Mouse (Mus musculus) heart, postnatal 0 days (tissue): ENCODE data around the gene Rfxap. TPM values are rescaled to one million over a fixed set of nuclear protein-coding genes. Genes with fewer than 3 reads are reported as not detected.

Source experiments
- ATAC-seq: fragments of 200-750 bp; cut with Nextera tagmentation; 2 replicates; pipeline ENCODE4 v1.8.0; 2017; ENCODE audit warnings: low read depth, moderate number of reproducible peaks, moderate library complexity; ENCODE audit not compliant: insufficient read depth
- DNase-seq: peaks from one replicate; pipeline ENCODE4 v3.0.0-alpha.2; 2016; ENCODE audit warnings: low spot score
- H3K27ac ChIP-seq: fragments of 300-500 bp; sonication (generic); 2 replicates; pipeline ENCODE4 v1.5.1; 2014; ENCODE audit warnings: low read depth, mild to moderate bottlenecking
- H3K27me3 ChIP-seq: fragments of 300-500 bp; sonication (generic); 2 replicates; pipeline ENCODE4 v1.6.1; 2014; ENCODE audit warnings: low read length, mixed read lengths; ENCODE audit not compliant: control insufficient read depth, insufficient read depth
- H3K36me3 ChIP-seq: fragments of 300-500 bp; sonication (generic); replicated peaks from 2 replicates; pipeline ENCODE4 v1.6.1; 2014; ENCODE audit warnings: low read length, mixed read lengths; ENCODE audit not compliant: control insufficient read depth, insufficient read depth
- H3K4me1 ChIP-seq: fragments of 300-500 bp; sonication (generic); 2 replicates; pipeline ENCODE4 v1.6.1; 2014; ENCODE audit warnings: antibody characterized with exemption; ENCODE audit not compliant: control insufficient read depth, insufficient read depth
- H3K4me2 ChIP-seq: fragments of 300-500 bp; sonication (generic); 2 replicates; pipeline ENCODE4 v1.6.1; 2014; ENCODE audit warnings: low read depth, mild to moderate bottlenecking, low read length, moderate library complexity
- H3K4me3 ChIP-seq: fragments of 300-500 bp; sonication (generic); 2 replicates; pipeline ENCODE4 v1.5.1; 2014; ENCODE audit warnings: low read depth, low read length
- H3K9ac ChIP-seq: fragments of 300-500 bp; sonication (generic); replicated peaks from 2 replicates; pipeline ENCODE4 v1.6.1; 2014; ENCODE audit warnings: low read depth, low read length, mixed read lengths
- H3K9me3 ChIP-seq: fragments of 300-500 bp; sonication (generic); replicated peaks from 2 replicates; pipeline ENCODE4 v1.6.1; 2016; ENCODE audit warnings: low read length; ENCODE audit not compliant: control insufficient read depth
- CTCF ChIP-seq: IDR thresholded peaks from 2 replicates; pipeline ENCODE4 v1.5.1; 2016; ENCODE audit warnings: antibody characterized with exemption, control low read depth, low read depth
- EP300 ChIP-seq: IDR thresholded peaks from 2 replicates; pipeline ENCODE4 v1.6.1; 2016; ENCODE audit warnings: antibody characterized with exemption, low read depth
- WGBS: fragments of 180-500 bp; shearing (Covaris S2); extraction: QIAGEN DNeasy Blood & Tissue Kit; methylation state at CpG from one replicate; pipeline ENCODE4 v1.1.7; 2014; 5-methylcytosine and 5-hydroxymethylcytosine counted together
- polyA plus RNA-seq: library from polyadenylated mRNA; unstranded; fragments of >200 nt; fragmentation: Nextera tagmentation; extraction: Ambion mirVana; gene quantifications from 2 replicates; pipeline ENCODE4 v1.2.1, GENCODE M21; 2015
- total RNA-seq: library from RNA; depleted of rRNA; stranded (reverse); fragments of >200 nt; gene quantifications from 2 replicates; pipeline ENCODE4 v1.2.3, GENCODE M21; 2014; ENCODE audit warnings: low replicate concordance; rRNA removed

The Rfxap gene
- total RNA-seq, result 10.4 and 14.5 TPM in 2 replicates
- 21.2 and 22.1 TPM in 2 replicates for polyA plus RNA-seq

DNA sequence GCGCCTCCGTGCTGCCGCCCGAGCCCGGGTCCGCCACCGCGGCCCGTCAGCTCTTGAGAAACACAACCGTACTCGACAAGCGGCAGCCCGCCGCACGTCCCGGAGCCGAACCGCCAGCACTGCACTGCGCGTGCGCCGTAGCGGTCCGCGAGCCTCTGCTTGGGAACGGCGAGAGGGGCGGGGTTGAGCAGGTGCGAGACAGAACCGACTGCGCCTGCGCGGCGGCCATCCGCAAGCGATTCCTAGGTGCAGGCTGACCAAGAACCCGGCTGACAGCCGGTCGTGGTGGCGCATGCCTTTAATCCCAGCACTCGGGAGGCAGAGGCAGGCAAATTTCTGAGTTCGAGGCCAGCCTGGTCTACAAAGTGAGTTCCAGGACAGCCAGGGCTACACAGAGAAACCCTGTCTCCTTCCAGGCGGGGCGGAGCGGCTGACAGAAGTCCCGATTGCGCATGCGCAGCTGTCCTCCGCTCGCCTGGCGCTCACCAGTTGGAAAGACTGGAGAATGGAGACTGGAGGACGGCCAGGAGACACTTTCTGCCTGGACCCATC is at the start of gene Rfxap:
Gene Rfxap, minus strand, starts transcription at position 126 of the 552 bp plus-strand sequence.
- peak within 1 kb of the TSS; percentile 90 for H3K4me3 ChIP-seq
- TF ChIP-seq CTCF (no peak), EP300 (no peak)
- peak; percentile 96 for DNase-seq
- H3K9ac ChIP-seq, result peak within 1 kb of the TSS; percentile 91
- under 1% methylated on average over 52 of the region's 52 CpGs for WGBS
- H3K27ac ChIP-seq, result peak within 1 kb of the TSS; percentile 96
- ATAC-seq, result peak; percentile 96
- H3K4me2 ChIP-seq, result peak within 1 kb of the TSS; percentile 93
- peaks cover 16% of the 10 kb centered on the region; the same call in 1 of the 2 replicates for H3K4me1 ChIP-seq
- H3K9me3 ChIP-seq, result no peaks in the 10 kb centered on the region
- H3K27me3 ChIP-seq, result no peaks in the 10 kb centered on the region
- H3K36me3 ChIP-seq, result peaks cover 18% of the 10 kb centered on the region

DNA sequence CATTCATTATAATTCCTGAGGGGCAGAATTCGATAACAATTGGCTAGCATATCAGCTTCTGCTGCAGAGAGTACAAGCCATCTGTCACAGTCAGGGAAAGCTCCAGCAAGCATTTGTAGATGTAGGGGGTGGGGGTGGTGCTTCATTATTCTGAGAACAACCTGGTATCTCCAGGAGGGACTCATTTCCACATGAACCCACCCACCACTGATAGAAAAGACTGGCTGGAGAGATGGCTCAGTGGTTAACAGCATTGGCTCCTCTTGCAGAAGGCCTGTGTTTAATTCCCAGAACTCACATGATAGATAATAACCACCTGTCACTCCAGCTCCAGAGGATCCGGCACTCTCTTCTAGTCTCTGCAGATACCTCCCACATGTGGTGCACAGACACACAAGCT is 27.8 kb upstream of the Rfxap start:
- 70% methylated on average over 2 of the region's 2 CpGs for WGBS
- Histone ChIP-seq H3K27ac (no peak overlapping the region), H3K4me2 (no peak overlapping the region), H3K4me1 (no peaks in the 10 kb centered on the region), H3K27me3 (no peaks in the 10 kb centered on the region), H3K36me3 (no peaks in the 10 kb centered on the region), H3K9ac (no peak overlapping the region), H3K4me3 (no peak overlapping the region), H3K9me3 (no peaks in the 10 kb centered on the region)
- no peak for DNase-seq
- TF ChIP-seq CTCF, result no peak
- TF ChIP-seq EP300, result no peak
- no peak for ATAC-seq

DNA sequence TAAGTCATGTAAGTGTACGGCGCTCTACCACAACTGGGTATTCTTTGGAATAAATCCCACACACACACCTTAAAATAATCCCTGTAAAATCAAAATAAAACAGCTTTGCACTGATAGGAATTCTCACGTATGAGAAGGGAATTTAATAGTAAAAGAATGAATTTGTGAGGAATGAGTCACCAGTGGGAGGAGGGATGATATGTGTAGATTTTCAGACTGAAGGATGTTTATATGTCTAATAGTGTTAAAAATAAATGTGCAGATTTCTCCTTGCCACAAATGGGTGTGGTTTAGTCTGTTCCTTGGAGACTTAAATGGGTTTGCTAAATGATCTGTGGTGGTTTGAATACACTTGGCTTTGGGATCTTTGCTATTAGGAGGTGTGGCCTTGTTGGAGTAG is 24.9 kb upstream of the Rfxap start:
- no peak for TF ChIP-seq EP300
- no peak for TF ChIP-seq CTCF
- Histone ChIP-seq H3K36me3 (no peaks in the 10 kb centered on the region), H3K27me3 (no peaks in the 10 kb centered on the region)

DNA sequence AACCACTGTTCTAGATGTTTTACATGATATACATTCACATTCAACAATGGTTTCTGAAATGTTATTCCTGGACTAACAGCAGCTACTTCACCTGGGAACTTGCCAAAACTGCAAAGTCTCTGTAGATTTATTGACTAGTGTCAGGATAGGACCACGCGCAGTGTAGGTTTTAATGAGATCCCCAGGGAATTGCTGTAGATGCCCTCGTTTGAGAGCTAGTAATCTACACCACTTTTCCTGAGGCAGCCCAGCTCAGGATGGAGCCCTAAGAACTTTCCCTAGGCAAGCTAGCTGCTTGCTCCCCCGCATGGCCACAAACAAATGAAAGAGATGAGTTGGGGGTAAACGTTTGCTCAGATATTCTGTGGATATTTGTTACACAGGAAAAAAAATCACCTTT is 14.9 kb upstream of the Rfxap start:
- H3K4me3 ChIP-seq, result no peak overlapping the region
- H3K4me2 ChIP-seq, result no peak overlapping the region
- no peaks in the 10 kb centered on the region for H3K9me3 ChIP-seq
- no peaks in the 10 kb centered on the region for H3K36me3 ChIP-seq
- 68% methylated on average over 5 of the region's 5 CpGs for WGBS
- DNase-seq (no peak), ATAC-seq (no peak)
- no peak overlapping the region for H3K9ac ChIP-seq
- no peaks in the 10 kb centered on the region for H3K27me3 ChIP-seq
- H3K27ac ChIP-seq, result no peak overlapping the region
- TF ChIP-seq CTCF (no peak), EP300 (no peak)
- no peaks in the 10 kb centered on the region for H3K4me1 ChIP-seq

More for the DNA sequence above, 24.9 kb upstream of the Rfxap start:
- H3K4me2 ChIP-seq, result no peak overlapping the region
- DNase-seq (no peak), ATAC-seq (no peak)
- no peak overlapping the region for H3K9ac ChIP-seq
- H3K4me1 ChIP-seq, result no peaks in the 10 kb centered on the region
- H3K4me3 ChIP-seq, result no peak overlapping the region
- H3K27ac ChIP-seq, result no peak overlapping the region
- 78% methylated on average over 3 of the region's 3 CpGs for WGBS
- no peaks in the 10 kb centered on the region for H3K9me3 ChIP-seq

DNA sequence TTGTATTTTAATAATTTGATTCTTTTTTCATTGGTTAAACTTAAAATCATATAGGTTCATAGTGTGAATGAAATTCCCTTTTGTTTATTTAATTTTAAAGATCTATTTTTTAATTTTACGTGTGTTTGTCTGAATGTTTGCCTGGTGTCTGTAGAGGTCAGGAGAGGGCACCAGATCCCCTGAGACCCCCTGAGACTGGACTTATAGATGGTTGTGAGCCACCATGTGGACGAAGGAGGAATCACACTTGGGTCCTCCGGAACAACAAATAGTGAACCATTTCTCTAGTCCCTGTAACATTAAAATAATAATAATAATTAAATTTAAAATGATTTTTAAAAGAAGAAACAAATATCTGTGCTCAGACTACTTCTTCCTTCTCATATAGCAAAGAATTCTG is 7.7 kb upstream of the Rfxap start:
- no peak overlapping the region for H3K9ac ChIP-seq
- H3K9me3 ChIP-seq, result no peaks in the 10 kb centered on the region
- H3K36me3 ChIP-seq, result no peaks in the 10 kb centered on the region
- no peak overlapping the region for H3K4me3 ChIP-seq
- TF ChIP-seq EP300 (0 out of 2 replicates have a peak, but pooled peaks have one; percentile 29), CTCF (peak; percentile 87)
- no peak overlapping the region for H3K27ac ChIP-seq
- WGBS, result 15% methylated on average over 3 of the region's 3 CpGs
- ATAC-seq, result no peak
- DNase-seq, result peak; percentile 69
- no peaks in the 10 kb centered on the region for H3K27me3 ChIP-seq
- H3K4me2 ChIP-seq, result no peak overlapping the region
- no peaks in the 10 kb centered on the region for H3K4me1 ChIP-seq

DNA sequence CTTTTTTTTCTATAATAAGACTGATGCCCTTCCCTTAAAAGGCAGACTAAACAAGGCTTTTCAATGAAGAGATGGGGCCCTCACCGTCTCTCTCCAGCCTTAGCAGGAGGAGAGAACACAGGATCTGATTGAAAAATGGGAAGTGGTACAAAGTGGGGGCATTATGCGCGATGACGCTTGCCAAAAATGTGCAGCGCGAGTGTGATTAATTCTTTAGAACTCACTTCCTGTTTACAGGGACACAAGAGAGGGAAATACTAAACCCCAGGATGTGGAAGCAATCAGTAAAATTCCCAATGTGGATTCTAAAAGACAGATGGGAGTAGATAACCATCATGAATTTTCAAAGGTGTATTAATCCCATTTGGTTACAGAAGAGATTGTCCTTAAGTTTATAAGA is 7.0 kb upstream of the Rfxap start:
- Histone ChIP-seq H3K4me3 (no peak overlapping the region), H3K36me3 (no peaks in the 10 kb centered on the region), H3K9me3 (no peaks in the 10 kb centered on the region), H3K27me3 (no peaks in the 10 kb centered on the region), H3K4me1 (no peaks in the 10 kb centered on the region), H3K9ac (no peak overlapping the region), H3K27ac (no peak overlapping the region), H3K4me2 (no peak overlapping the region)
- DNase-seq, result no peak
- no peak for ATAC-seq
- WGBS, result 59% methylated on average over 6 of the region's 6 CpGs
- TF ChIP-seq EP300 (no peak), CTCF (no peak)
